Mouse (Mus musculus) cerebellum, adult 2 months (tissue): ENCODE results near the gene Hmgcl.

Experiments
- CTCF ChIP-seq: fragments of 200-500 bp; IDR thresholded peaks from 2 replicates; pipeline ENCODE4 v1.5.1; 2011; ENCODE audit warnings: low read depth, mild to moderate bottlenecking, control low read depth, low read length, moderate library complexity, borderline replicate concordance; ENCODE audit not compliant: insufficient read depth
- POLR2A ChIP-seq: fragments of 200-500 bp; IDR thresholded peaks from 2 replicates; pipeline ENCODE4 v1.6.1; 2011; ENCODE audit warnings: low read length, control low read depth, borderline replicate concordance; ENCODE audit not compliant: insufficient read depth

DNA sequence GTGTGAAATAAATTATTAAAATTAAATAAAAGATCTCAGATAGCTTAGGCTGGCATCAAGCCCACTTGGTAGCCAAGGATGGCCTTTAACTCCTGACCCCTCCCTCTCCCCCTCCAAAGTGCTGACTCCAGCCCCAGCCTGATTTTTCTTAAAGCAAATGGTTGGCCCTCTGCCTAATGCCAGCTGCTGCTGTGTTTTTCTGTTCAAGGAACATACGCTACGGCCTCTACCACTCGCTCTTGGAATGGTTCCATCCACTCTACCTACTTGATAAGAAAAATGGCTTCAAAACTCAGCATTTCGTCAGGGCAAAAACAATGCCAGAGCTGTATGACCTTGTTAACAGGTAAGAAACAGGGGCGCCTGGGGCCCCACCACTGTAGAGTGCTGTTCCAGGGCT, 20.9 kb upstream of the Hmgcl start:
- no peak for TF ChIP-seq POLR2A
- no peak for TF ChIP-seq CTCF
